9 mouse cellular contexts compared by ENCODE assay signal in genomic region chr19:17364741-17365140, GRCm38 (mm10). TPM values are rescaled to one million over a fixed set of nuclear protein-coding genes. Genes with fewer than 3 reads are reported as not detected.
DNase-seq lines count a peak whose midpoint lies in the region; ATAC-seq lines count a peak whose summit lies in the region.
"Had no signal": no experiment of that assay in that cellular context is flagged by ENCODE, and none has a peak within 500 bp of the region (broad histone marks: within the 10 kb centered on the region; RNA-seq: fewer than 3 reads in every experiment).

No protein-coding gene starts in this region.

- H3K4me3 ChIP-seq in liver, embryonic 11.5 days (ENCODE audit: low read depth, low read length) = no peak overlapping the region
- no peak overlapping the region for H3K4me3 ChIP-seq in liver, embryonic 15.5 days (replicated peaks)
- H3K4me3 ChIP-seq: limb, embryonic 12.5 days had no signal

- H3K36me3 ChIP-seq in liver, embryonic 11.5 days (ENCODE audit: control insufficient read depth, insufficient read depth, low read length) = no peaks in the 10 kb centered on the region
- no peaks in the 10 kb centered on the region for H3K36me3 ChIP-seq in liver, embryonic 15.5 days (replicated peaks)
- H3K36me3 ChIP-seq: limb, embryonic 12.5 days had no signal

- DNase-seq in CD4-positive, CD25-positive, alpha-beta regulatory T cell, adult 2 months (ENCODE audit: low read depth, low spot score) = peak; percentile 31
- peak; percentile 71 for DNase-seq in liver
- DNase-seq in liver, embryonic 11.5 days (ENCODE audit: low spot score) = no peak
- peak; percentile 16 for DNase-seq in adrenal gland, postnatal 25 days

- no peak overlapping the region for H3K9ac ChIP-seq in liver, embryonic 11.5 days (ENCODE audit: low read depth, low read length)
- H3K9ac ChIP-seq in liver, embryonic 15.5 days = no peak overlapping the region
- H3K9ac ChIP-seq: limb, embryonic 12.5 days had no signal

- no peaks in the 10 kb centered on the region for H3K9me3 ChIP-seq in liver, embryonic 11.5 days (ENCODE audit: control insufficient read depth, low read length)
- H3K9me3 ChIP-seq in liver, embryonic 15.5 days (replicated peaks) = no peaks in the 10 kb centered on the region
- H3K9me3 ChIP-seq: limb, embryonic 12.5 days had no signal

- H3K4me1 ChIP-seq in liver, embryonic 11.5 days (replicated peaks; ENCODE audit: control insufficient read depth, insufficient read depth, low read length) = peaks cover 18% of the 10 kb centered on the region
- H3K4me1 ChIP-seq in liver, embryonic 15.5 days (replicated peaks) = peaks cover 28% of the 10 kb centered on the region
- H3K4me1 ChIP-seq: limb, embryonic 12.5 days had no signal

- H3K27me3 ChIP-seq in liver, embryonic 11.5 days (replicated peaks; ENCODE audit: control insufficient read depth, insufficient read depth, low read length) = no peaks in the 10 kb centered on the region
- H3K27me3 ChIP-seq in liver, embryonic 15.5 days = no peaks in the 10 kb centered on the region
- H3K27me3 ChIP-seq: limb, embryonic 12.5 days had no signal

- H3K4me2 ChIP-seq in liver, embryonic 11.5 days = no peak overlapping the region
- H3K4me2 ChIP-seq in liver, embryonic 15.5 days = no peak overlapping the region
- H3K4me2 ChIP-seq: limb, embryonic 12.5 days had no signal

- no peak overlapping the region for H3K27ac ChIP-seq in liver, embryonic 11.5 days (ENCODE audit: low read depth, low read length)
- no peak overlapping the region for H3K27ac ChIP-seq in liver, embryonic 15.5 days (replicated peaks)
- H3K27ac ChIP-seq: limb, embryonic 12.5 days had no signal

- ATAC-seq in CD4-positive, CD25-positive, alpha-beta regulatory T cell, adult 4 months = no peak
- no peak for ATAC-seq in liver, embryonic 11.5 days (replicated peaks; ENCODE audit: low FRiP score)
- ATAC-seq in erythroblast, adult 5-6 weeks (replicated peaks; ENCODE audit: low FRiP score, poor library complexity, severe bottlenecking) = peak; percentile 90
- ATAC-seq in liver, embryonic 15.5 days (ENCODE audit: insufficient read depth) = peak; percentile 55; the same call in 1 of the 2 replicates
- ATAC-seq in activated CD4-positive, CD25-positive, alpha-beta regulatory T cell, adult 4 months = no peak

- WGBS in liver, embryonic 11.5 days = 32% methylated on average over 3 of the region's 3 CpGs
- 24% methylated on average over 3 of the region's 3 CpGs for WGBS in liver, embryonic 15.5 days (ENCODE audit: insufficient replicate concordance)

RNA-seq across cellular contexts. Expression of gene Gcnt1, which starts 7.9 kb away (rescaled TPM):
- polyA plus RNA-seq in CD4-positive, CD25-positive, alpha-beta regulatory T cell, adult 4 months (2017; shearing (Covaris generic)) = 1 to 10 TPM; 6.3 to 8.4 TPM
- polyA plus RNA-seq in liver, embryonic 11.5 days (2014; fragmentation: Nextera tagmentation; extraction: Ambion mirVana) = 26.0 and 28.8 TPM in 2 replicates
- 1.1 and 1.5 TPM in 2 replicates for total RNA-seq in adrenal gland, postnatal 25 days (2021)
- 228 and 254 TPM in 2 replicates for total RNA-seq in erythroblast, adult 5-6 weeks (2015; ENCODE audit: low replicate concordance)
- 300 and 309 TPM in 2 replicates for total RNA-seq in erythroblast, adult 5-6 weeks (2017; ENCODE audit: low replicate concordance)
- 18.5 and 19.0 TPM in 2 replicates for polyA plus RNA-seq in liver, embryonic 15.5 days (2015; fragmentation: Nextera tagmentation; extraction: Ambion mirVana)
- 10 to 100 TPM; 12.4 to 13.0 TPM for polyA plus RNA-seq in activated CD4-positive, CD25-positive, alpha-beta regulatory T cell, adult 4 months (2017; shearing (Covaris generic))

RNA-seq across cellular contexts. Expression of gene Rfk, which starts 29.1 kb away (rescaled TPM):
- 10 to 100 TPM; 12.6 to 22.1 TPM for polyA plus RNA-seq in CD4-positive, CD25-positive, alpha-beta regulatory T cell, adult 4 months (2017; shearing (Covaris generic))
- polyA plus RNA-seq in liver, embryonic 11.5 days (2014; fragmentation: Nextera tagmentation; extraction: Ambion mirVana) = 86.0 and 88.3 TPM in 2 replicates
- 198 and 236 TPM in 2 replicates for total RNA-seq in adrenal gland, postnatal 25 days (2021)
- total RNA-seq in erythroblast, adult 5-6 weeks (2015; ENCODE audit: low replicate concordance) = 36.8 and 45.3 TPM in 2 replicates
- 17.0 and 22.6 TPM in 2 replicates for total RNA-seq in erythroblast, adult 5-6 weeks (2017; ENCODE audit: low replicate concordance)
- 55.3 and 58.4 TPM in 2 replicates for polyA plus RNA-seq in liver, embryonic 15.5 days (2015; fragmentation: Nextera tagmentation; extraction: Ambion mirVana)
- 10 to 100 TPM; 20.6 to 30.8 TPM for polyA plus RNA-seq in activated CD4-positive, CD25-positive, alpha-beta regulatory T cell, adult 4 months (2017; shearing (Covaris generic))

Comparison
In these comparisons a context has a peak if more than half of its experiments do, and no peak if none do; other contexts are left out.
1. ATAC-seq: peak in erythroblast, adult 5-6 weeks (single experiment) and liver, embryonic 15.5 days (single experiment); none in CD4-positive, CD25-positive, alpha-beta regulatory T cell, adult 4 months (single experiment), liver, embryonic 11.5 days (single experiment) and activated CD4-positive, CD25-positive, alpha-beta regulatory T cell, adult 4 months (single experiment).